Mouse (Mus musculus): ENCODE results near the gene Ube4a. TPM values are rescaled to one million over a fixed set of nuclear protein-coding genes. Genes with fewer than 3 reads are reported as not detected.

The Ube4a gene
- total and polyA plus RNA-seq, 3 experiments, result 14.6 to 28.3 (median 18.2) TPM

DNA sequence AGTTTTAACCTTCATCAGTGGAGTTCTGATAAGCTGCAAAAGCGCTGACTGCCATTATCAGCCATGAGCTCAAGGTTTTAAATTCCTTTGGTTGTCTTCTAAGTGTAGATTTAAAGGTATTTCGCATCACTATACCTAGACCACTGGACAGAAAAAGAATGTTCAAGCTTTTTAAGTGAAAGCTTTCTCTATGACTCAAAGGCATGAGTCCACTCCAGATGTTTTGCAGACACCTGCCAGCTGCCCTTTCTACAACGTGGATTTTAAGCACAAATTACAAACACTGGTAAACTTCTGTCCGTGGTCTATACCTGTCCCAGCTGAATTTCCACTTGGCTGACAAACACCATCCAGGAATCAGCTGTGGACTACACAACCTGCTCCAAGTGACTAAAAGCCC lies 29.6 kb upstream of the Ube4a start (continued):
- TF ChIP-seq MAX (IDR thresholded peaks at IDR 0.05; ENCODE audit: low read length) (peak; percentile 40; the same call in 1 of the 2 replicates), JUN (IDR thresholded peaks at IDR 0.05; ENCODE audit: insufficient read depth, low read depth, low read length) (peak; percentile 4; the same call in 1 of the 2 replicates), NELFE (IDR thresholded peaks at IDR 0.05; ENCODE audit: low read depth, low read length) (no peak), BHLHE40 (IDR thresholded peaks at IDR 0.05; ENCODE audit: low read depth, low read length) (peak; percentile 50), ZNF384 (IDR thresholded peaks at IDR 0.05; ENCODE audit: low read depth, low read length) (no peak), UBTF (IDR thresholded peaks at IDR 0.05; ENCODE audit: low read depth, low read length) (no peak), EP300 (IDR thresholded peaks at IDR 0.05; ENCODE audit: low read length) (peak; percentile 51), ZC3H11A (IDR thresholded peaks at IDR 0.05; ENCODE audit: low read depth, low read length) (no peak), HCFC1 (IDR thresholded peaks at IDR 0.05; ENCODE audit: low read depth, low read length) (no peak), MAZ (IDR thresholded peaks at IDR 0.05; ENCODE audit: low read depth, low read length) (no peak), POLR2A (IDR thresholded peaks at IDR 0.05; ENCODE audit: low read depth, low read length) (no peak), E2F4 (IDR thresholded peaks at IDR 0.05; ENCODE audit: insufficient replicate concordance, low read depth, low read length) (no peak), IRF4 (IDR thresholded peaks at IDR 0.05; ENCODE audit: low read depth, low read length) (peak; percentile 60; the same call in 1 of the 2 replicates), CHD1 (IDR thresholded peaks at IDR 0.05; ENCODE audit: low read depth, low read length) (no peak), ETS1 (conservative IDR thresholded peaks at IDR 0.05; ENCODE audit: low read depth, low read length) (no peak), KAT2A (IDR thresholded peaks at IDR 0.05; ENCODE audit: insufficient replicate concordance, low read length) (no peak)

DNA sequence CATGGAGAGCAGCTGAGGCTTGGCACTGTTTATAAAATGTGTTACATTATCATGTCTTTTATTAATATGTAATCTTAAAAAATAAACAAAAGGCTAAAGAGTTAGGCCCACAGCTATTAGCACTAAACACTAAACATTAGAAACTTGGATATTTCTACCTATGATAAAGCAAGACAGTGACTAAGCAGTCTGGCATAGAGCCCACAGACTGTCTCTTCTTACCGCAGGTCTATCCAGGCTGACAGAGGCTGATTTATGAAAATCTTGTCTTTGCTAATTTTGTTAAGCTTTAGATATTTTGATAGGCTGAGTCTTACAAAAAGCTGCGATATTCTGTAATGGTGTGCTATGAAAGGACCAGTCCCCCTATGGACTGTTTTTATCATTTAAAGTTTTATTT lies 27.9 kb upstream of the Ube4a start:
- no peak overlapping the region for H3K4me2 ChIP-seq (ENCODE audit: insufficient read depth, low read depth, poor library complexity, severe bottlenecking)
- DNase-seq (ENCODE audit: extremely low read depth), result no peak
- H3K9me3 ChIP-seq (replicated peaks; ENCODE audit: low read length), result no peaks in the 10 kb centered on the region
- H3K36me3 ChIP-seq (replicated peaks in 1 of 2; ENCODE audit: control insufficient read depth in 1 of 2, insufficient read depth in 1 of 2, low read length in 1 of 2), result no peaks in the 10 kb centered on the region
- TF ChIP-seq JUN (IDR thresholded peaks at IDR 0.05; ENCODE audit: insufficient read depth, low read depth, low read length), result no peak
- no peak for TF ChIP-seq ZMIZ1 (IDR thresholded peaks at IDR 0.05; ENCODE audit: low read depth, low read length)
- TF ChIP-seq HCFC1 (IDR thresholded peaks at IDR 0.05; ENCODE audit: low read depth, low read length), result no peak
- no peak for TF ChIP-seq TCF12 (IDR thresholded peaks at IDR 0.05; ENCODE audit: low read depth, low read length)
- TF ChIP-seq JUND (conservative IDR thresholded peaks at IDR 0.05; ENCODE audit: low read depth, low read length), result no peak
- TF ChIP-seq BHLHE40 (IDR thresholded peaks at IDR 0.05; ENCODE audit: low read depth, low read length), result no peak
- no peak for TF ChIP-seq ZNF384 (IDR thresholded peaks at IDR 0.05; ENCODE audit: low read depth, low read length)
- TF ChIP-seq POLR2AphosphoS2 (IDR thresholded peaks at IDR 0.05; ENCODE audit: low read depth, low read length), result no peak
- TF ChIP-seq SMC3 (IDR thresholded peaks at IDR 0.05; ENCODE audit: low read depth, low read length), result no peak
- no peak for TF ChIP-seq EP300 (IDR thresholded peaks at IDR 0.05; ENCODE audit: low read length)
- TF ChIP-seq TBP (conservative IDR thresholded peaks at IDR 0.05; ENCODE audit: low read depth, low read length), result no peak
- no peak for TF ChIP-seq IRF4 (IDR thresholded peaks at IDR 0.05; ENCODE audit: low read depth, low read length)
- TF ChIP-seq RCOR1 (conservative IDR thresholded peaks at IDR 0.05; ENCODE audit: low read depth, low read length), result no peak
- no peak for TF ChIP-seq MXI1 (IDR thresholded peaks at IDR 0.05; ENCODE audit: low read depth, low read length)
- TF ChIP-seq MAX (IDR thresholded peaks at IDR 0.05; ENCODE audit: low read length), result no peak
- no peak for TF ChIP-seq CTCF (conservative IDR thresholded peaks at IDR 0.05 in 1 of 2, IDR thresholded peaks at IDR 0.05 in 1 of 2; ENCODE audit: low read depth in 2 of 2, low read length in 2 of 2)
- no peaks in the 10 kb centered on the region for H3K27me3 ChIP-seq (replicated peaks)
- no peaks in the 10 kb centered on the region for H3K79me2 ChIP-seq (replicated peaks; ENCODE audit: control insufficient read depth, extremely low read depth, insufficient read depth, poor library complexity, severe bottlenecking)
- in situ Hi-C loops (cut with MboI; ENCODE audit: low pct_ligation_motif_present, low pct_unique_long_range_greater_than_20kb, low sequenced_read_pairs) (no loop called here), dilution Hi-C loops (cut with MboI; ENCODE audit: extremely low pct_ligation_motif_present, extremely low pct_unique_long_range_greater_than_20kb, low sequenced_read_pairs) (no loop called here)
- no peak overlapping the region for H3K4me3 ChIP-seq (replicated peaks in 1 of 3; ENCODE audit: low read depth in 2 of 3, low read length in 2 of 3, poor library complexity in 1 of 3)
- no peak overlapping the region for H3K9ac ChIP-seq (ENCODE audit: insufficient read depth, low read depth)
- H3K4me1 ChIP-seq (ENCODE audit: control insufficient read depth in 1 of 2, insufficient read depth in 2 of 2), result peaks cover 6 to 12% of the 10 kb centered on the region in 2 experiments; a peak in 3 of 4 replicates
- H3K27ac ChIP-seq (ENCODE audit: insufficient read depth, low read depth), result no peak overlapping the region
